Mouse (Mus musculus) 416B (cell line): Measurements from ENCODE around the gene Mfrp.

Experiments used
- DNase-seq: peaks from one replicate; pipeline ENCODE4 v3.0.0; 2011; ENCODE audit warnings: low read depth

Mfrp gene

DNA sequence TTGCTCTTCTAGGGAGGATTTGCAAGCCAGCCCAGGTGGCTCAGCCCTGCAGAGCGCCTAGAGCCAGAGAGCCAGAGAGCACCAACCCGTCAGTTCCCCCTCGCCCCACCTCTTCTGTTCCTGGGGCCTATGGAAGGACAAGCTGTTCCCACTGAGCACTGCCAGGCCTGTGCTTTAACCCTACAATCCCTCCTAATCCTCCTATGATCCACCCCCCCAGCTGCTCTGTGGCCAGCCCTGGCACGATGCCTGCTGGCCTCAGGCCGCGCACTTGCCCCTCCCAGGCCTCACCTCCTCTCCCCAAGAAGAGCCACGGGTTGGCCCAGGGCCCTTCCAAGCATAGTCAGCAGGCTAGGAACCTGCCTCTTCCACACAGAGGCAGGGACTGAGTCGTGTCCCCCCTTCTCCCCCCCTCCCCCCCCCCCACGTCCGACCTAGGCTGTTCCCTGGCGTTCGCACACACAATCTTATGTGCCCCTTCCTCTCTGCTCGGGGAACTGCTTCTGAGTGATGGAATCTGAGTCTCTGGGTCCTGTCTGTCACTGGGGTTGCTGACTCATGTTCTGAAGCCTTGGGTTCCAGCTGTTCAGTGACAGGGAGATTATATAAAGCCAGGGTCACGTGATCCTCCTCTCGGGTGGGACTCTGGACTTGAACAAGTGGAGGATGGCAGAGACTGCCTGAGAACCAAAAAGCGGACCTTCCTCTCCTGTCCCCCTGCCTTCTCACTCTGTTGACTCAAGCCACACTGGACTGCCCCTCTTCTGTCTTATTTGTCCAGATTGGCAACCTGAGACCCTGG, 22.4 kb upstream of the Mfrp start:
- DNase-seq, result peak; percentile 85

DNA sequence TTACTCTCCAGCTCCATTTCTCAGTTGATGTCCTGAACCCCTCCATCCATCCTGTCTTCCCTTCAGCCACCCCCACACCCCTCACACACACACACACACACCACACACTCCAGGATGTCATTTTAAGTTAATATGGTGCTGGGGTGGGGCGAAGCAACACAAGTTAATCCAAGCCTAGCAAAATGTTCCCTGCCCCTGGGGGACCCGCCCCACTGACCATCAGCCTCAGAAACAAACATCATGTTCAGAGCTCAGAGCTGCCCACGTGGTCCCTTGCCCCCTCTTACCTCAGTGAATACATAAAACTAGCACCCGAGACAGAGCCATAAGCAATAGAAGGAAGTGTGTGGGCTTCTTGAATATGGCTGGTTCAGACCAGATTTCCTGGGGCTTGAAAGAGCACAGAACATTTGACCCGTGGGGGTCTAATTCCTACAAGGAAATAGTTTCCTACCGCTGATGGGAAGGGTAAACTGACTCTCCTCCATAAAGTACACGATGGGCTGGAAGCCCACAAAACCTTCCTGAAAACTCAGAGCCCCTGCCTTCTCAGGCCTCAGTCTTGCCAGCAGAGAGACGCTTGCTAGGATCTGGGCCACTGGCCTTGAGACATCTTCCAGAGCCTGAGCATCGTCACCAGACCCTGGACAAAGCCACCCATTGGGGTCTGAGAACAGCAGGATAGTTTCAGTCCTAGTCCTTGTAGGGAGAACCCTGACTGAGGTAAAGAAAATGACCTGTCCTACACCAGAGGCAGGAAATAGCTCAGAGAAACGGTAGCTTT, 21.3 kb upstream of the Mfrp start:
- DNase-seq, result no peak

DNA sequence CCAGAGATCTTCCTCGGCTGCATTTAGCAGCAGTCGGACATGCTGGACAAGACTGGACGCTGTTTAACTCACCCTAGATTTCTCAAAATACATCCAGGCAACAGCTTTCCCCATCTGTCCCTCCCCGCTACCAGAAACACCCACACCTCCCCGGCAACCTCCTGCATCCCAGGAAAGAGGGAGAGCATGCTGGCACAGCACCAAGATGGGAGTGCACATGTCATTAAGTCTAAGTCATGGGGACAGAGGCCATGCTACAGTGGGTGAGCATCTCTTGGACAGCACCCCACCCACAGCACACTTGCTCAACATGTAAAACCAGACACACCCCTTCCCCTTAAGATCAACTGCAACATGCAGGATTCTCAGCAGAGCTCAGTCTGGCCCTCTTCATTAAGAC, 20.6 kb upstream of the Mfrp start:
- no peak for DNase-seq

GRCm38 (mm10) chr9:44081581-44081980, 19.9 kb upstream of the Mfrp start:
- DNase-seq, result no peak

GRCm38 (mm10) chr9:44082266-44082665, 19.3 kb upstream of the Mfrp start:
- no peak for DNase-seq

- DNase-seq, result no peak
Observed at GRCm38 (mm10) chr9:44083392-44084121, 18.0 kb upstream of the Mfrp start.

DNA sequence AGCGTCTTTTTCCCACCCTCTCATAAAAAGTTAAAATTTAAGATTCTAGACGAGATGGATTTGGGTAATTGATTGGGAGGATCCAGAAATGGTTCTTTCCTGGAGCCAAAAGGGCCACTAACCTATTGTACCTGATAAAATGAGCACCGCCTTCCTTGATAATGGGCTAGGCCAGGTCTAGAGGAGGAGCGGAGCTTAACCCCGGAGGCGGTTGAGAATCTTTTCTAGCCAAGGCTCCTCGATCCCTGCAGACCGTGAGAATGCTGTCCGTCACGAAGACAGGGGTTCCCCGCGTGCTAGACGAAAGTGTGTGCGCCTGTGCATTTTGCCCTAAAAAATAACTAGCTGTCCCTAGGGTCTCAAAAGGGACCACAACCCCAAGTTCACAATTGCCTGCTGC, 17.3 kb upstream of the Mfrp start:
- no peak for DNase-seq

DNA sequence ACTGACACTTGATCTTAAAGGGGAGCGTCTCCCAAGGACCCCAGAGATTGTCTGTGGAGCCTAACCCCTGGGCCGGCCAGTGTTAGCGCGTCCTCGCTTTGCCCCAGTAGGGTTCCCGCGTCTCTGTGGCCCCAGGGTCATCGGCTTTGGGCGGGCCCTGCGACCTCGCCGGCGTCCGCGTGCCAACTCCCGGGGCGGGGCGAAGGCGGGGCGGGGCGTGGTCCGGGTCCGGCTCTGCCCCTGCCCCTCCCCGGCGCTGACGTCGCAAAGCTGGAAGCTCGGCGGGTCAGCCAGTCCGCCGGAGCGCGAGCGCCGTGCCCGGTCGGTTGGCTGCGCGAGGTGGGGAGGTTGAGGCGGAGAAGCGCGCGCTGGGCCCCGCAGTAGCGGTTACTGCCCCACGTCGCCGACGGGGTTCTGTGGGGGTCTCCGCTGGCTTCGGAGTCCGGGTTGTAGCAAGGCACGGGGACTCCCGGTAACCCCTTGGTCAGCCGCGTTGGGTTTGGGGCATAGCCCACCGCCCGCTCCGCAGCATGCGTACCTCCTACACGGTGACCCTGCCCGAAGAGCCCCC, 16.8 kb upstream of the Mfrp start:
- DNase-seq, result peak; percentile 79

DNA sequence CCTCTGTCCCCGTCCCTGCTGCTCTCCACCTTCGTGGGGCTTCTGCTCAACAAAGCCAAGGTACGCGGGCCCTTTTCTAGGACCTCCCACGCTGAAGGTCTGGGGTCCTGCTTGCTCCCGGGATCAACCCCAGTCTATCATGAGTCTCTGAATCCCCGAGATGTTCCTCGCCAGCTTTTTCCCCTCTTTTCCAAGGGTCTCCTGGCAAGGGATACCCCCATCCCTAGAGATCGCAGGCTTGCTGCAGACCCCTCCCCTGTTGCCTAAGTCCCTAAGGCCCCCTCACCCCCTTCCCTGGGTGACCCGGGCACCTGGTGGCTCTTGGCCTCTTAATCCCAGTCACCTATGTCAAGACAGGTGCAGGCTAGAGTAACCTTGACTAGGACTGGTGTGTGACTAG, 16.3 kb upstream of the Mfrp start:
- no peak for DNase-seq

DNA sequence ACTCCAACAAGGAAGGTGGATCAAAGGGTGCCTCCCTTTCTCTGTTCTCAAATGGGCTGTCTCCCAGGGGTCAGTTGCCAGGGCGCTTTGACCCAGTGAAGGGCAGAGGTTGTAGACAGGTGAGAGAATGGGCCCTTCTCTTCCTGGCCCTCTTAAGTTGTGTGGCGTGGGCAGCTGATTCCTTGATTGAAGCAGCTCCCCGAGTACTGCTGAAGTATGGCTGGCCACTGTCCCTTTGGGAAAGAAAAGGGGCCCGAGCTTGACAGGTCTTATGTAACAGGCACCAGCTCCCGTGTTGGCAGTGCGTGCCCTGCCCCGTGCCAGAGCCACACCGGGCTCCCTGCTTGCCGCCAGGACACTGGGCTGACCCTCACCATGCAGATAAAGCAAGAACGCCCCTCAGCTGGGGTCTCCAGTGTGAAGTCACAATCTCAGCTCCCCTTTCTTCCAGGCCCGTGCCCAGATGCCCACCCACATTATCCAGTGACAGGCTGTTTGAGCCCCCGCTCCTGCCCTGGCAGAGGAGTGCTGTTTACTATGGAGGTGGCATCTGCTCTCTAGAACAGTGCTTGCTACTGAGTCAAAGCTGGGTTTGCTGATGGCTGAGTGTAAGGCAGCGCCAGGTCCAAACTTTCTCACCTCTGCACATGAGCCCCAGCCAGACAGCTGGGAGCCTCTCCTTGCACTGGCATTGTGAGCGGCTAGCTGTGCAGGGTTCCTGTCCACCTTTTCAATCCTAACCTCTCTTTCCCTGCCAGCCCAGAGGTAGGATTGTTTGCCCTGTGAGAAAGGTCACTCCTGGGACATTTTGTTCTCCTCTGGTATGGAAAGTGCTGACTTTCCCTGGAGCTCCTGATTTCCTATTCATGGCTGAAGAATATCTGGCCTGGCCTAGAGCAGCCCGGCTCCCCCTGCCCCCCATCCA, 15.5 kb upstream of the Mfrp start:
- no peak for DNase-seq

DNA sequence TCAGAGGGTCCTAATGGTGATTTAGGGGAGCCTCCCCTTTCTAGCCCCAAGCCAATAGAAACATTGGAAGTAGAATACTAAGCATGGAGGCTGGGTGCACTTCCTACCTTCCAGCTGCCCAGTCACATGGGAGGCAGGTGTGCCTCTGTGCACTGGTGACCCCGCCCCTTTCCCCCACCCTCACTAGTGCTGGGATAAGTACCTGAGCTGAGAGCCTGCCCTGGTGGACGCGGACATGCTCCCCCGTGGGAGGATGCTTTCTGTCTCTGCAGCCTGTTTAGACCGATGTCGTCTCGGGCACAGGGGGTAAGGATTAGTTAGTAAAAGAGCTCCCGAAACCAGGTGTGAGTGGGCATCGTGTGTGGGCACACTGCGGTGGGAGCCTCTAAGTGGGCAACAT, 14.6 kb upstream of the Mfrp start:
- no peak for DNase-seq

GRCm38 (mm10) chr9:44087761-44088455, 13.6 kb upstream of the Mfrp start:
- peak; percentile 28 for DNase-seq

DNA sequence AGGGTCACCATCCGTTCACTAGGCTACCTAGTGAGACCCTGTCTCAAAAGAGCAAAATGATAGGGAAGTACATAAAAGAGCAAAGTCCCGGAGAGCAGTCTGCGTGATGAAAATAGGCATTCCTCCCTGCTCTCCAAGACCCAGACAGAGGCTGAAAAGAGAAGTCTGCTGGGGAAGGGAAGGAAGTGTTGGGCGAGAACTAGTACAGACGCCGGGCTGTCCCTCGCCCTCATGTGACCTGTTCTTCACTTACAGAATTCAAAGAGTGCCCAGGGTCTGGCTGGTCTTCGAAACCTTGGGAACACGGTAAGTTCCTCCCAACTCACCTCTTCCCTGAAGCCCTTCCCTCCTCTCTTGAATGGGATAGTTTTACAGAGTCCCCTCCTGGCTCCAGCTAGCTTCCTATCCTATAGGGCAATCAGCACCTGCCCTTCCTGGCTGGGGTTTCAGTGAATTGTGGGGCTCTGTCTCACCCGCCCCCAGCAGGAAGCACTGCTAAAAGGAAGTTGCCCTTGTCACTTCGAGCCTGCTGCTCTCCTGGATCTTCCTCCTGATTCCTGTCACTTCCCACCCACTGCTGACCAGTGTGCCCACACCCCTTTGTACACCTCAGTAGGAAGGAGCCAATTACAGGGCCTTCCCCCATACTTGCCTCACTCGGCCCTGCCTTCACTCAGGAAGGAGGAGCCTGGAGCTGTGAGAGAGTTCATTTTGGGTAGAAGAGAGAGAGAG, 12.5 kb upstream of the Mfrp start:
- DNase-seq, result peak; percentile 76

- peak; percentile 54 for DNase-seq
Observed at GRCm38 (mm10) chr9:44093612-44094503, 7.7 kb upstream of the Mfrp start.

- no peak for DNase-seq
Observed at GRCm38 (mm10) chr9:44094737-44095136, 6.8 kb upstream of the Mfrp start.

DNA sequence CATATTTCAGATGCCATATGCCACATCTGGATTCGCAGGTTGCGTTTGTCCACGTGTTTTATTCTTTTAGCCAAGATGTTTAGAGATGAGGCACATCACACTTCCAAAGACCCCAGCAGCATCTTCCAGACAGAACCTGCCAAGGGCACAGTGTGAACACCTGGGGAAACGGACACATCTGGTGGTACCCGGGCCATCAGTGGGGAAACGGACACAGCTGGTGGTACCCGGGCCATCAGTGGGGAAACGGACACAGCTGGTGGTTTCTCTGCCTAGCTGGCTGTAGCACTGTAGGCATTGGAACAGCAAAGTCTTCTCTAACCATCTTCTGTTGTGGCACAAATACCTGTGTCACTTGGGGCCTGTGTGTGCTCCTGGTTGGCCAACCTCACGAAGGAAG, 5.7 kb upstream of the Mfrp start:
- DNase-seq, result no peak

DNA sequence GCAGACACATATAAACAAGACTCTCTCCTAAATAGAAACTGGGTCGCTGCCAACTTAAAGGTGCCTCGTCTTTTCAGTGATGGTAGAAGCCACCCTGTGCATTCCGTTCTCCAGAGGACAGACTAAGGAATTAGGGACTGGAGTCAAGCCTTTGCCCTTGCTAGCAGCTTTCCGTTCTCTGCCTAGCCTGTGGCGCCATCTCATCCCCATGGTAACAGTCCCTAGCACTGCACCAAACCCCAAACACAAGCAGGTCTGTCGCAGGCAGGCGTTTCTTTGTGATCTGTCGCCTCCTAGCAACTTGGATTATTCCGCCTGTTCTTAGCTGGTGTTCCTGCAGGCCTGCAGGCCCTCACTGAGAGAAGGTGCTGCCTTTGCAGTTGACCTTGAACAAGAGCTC, 5.0 kb upstream of the Mfrp start:
- DNase-seq, result no peak

DNA sequence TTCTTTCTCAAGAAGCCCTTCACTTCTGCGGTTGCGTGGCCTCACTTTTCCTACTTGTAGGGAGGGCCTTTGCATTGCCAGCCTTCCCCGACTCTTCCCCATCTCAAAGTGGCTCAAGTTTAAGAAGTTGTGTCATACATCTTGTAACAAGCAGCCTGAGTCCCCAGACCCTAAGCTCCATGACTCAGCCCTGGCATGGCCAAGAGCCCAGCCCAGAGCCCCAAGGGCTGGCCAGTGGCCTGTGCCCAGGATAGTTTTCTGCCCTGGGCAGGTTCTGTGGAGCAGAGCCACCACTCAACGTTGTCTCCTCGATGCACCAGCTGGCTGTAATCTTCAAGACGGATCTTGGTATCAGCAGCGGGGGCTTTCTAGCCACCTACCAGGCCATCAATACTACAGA, 3.4 kb downstream of the Mfrp start:
- DNase-seq, result no peak

DNA sequence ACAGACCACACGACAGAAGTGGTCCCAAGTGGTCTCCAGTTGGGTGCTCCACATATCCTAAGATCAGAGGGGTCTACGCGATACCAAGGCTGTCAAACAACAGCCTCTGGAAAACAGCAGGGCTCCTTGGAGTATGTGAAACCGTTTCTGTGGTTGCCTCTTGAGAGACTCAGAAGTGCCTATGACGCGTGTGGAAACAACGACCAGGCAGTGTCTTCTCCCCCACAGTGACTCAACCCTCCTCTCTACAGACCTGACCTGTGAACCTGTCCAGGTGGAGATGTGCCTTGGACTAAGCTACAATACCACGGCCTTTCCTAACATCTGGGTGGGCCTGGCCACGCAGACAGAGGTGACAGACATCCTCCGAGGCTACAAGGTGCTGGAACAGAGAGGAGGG, 4.3 kb downstream of the Mfrp start:
- no peak for DNase-seq
